Mouse (Mus musculus) megakaryocyte progenitor cell, adult 5-6 weeks (primary cell): ENCODE results near the gene Frrs1. TPM values are rescaled to one million over a fixed set of nuclear protein-coding genes. Genes with fewer than 3 reads are reported as not detected.
"Not testable (repeated sequence)": the region's sequence is repeated elsewhere in the genome, so short reads cannot be mapped to it uniquely, and the experiment has no call there.

ENCODE experiments used
- ATAC-seq: replicated peaks from 2 replicates; pipeline ENCODE4 v1.8.0; 2016; ENCODE audit warnings: mild to moderate bottlenecking, moderate TSS enrichment, inconsistent platforms; ENCODE audit not compliant: poor library complexity
- total RNA-seq, 2 experiments: library from RNA; stranded (forward) in 1 of 2; stranded (reverse) in 1 of 2; fragments of 157-497, 149-512 nt in 1 of 2; fragments of 200-1000 nt in 1 of 2; gene quantifications; 2 replicates each; pipeline versions ENCODE4 v1.2.3 to v1.2.4; 2015 to 2017

The Frrs1 gene
- total RNA-seq (2015) (73.1 and 73.3 TPM in 2 replicates), total RNA-seq (2017) (49.4 and 50.4 TPM in 2 replicates)

GRCm38 (mm10) chr3:116858941-116859685 lies at the start of gene Frrs1:
Gene Frrs1, plus strand, starts transcription at chr3:116859464.
- peak; percentile 59 for ATAC-seq

GRCm38 (mm10) chr3:116810351-116810750 lies 48.9 kb upstream of the Frrs1 start:
- not testable (repeated sequence) for ATAC-seq

- ATAC-seq, result no peak
Measured at GRCm38 (mm10) chr3:116812946-116813345, 46.3 kb upstream of the Frrs1 start.

- ATAC-seq, result peak; percentile 58; the same call in 1 of the 2 replicates
Measured at GRCm38 (mm10) chr3:116815305-116815797, 43.9 kb upstream of the Frrs1 start.

- no peak for ATAC-seq
Measured at GRCm38 (mm10) chr3:116815916-116816315, 43.3 kb upstream of the Frrs1 start.

- no peak for ATAC-seq
Measured at GRCm38 (mm10) chr3:116816674-116817215, 42.5 kb upstream of the Frrs1 start.

- ATAC-seq, result no peak
Measured at GRCm38 (mm10) chr3:116817231-116817630, 42.0 kb upstream of the Frrs1 start.

GRCm38 (mm10) chr3:116826471-116827215 lies 32.6 kb upstream of the Frrs1 start:
- ATAC-seq, result no peak

- ATAC-seq, result peak; percentile 95
Measured at GRCm38 (mm10) chr3:116829274-116829920, 29.9 kb upstream of the Frrs1 start.

- no peak for ATAC-seq
Measured at GRCm38 (mm10) chr3:116831324-116831723, 27.9 kb upstream of the Frrs1 start.

GRCm38 (mm10) chr3:116832526-116833310 lies 26.5 kb upstream of the Frrs1 start:
- ATAC-seq, result no peak

- ATAC-seq, result no peak
Measured at GRCm38 (mm10) chr3:116833491-116833890, 25.8 kb upstream of the Frrs1 start.

GRCm38 (mm10) chr3:116834241-116834640 lies 25.0 kb upstream of the Frrs1 start:
- ATAC-seq, result no peak

GRCm38 (mm10) chr3:116835350-116835749 lies 23.9 kb upstream of the Frrs1 start:
- no peak for ATAC-seq

GRCm38 (mm10) chr3:116835770-116836680 lies 23.2 kb upstream of the Frrs1 start:
- peak; percentile 99 for ATAC-seq

- ATAC-seq, result no peak
Measured at GRCm38 (mm10) chr3:116836681-116837475, 22.4 kb upstream of the Frrs1 start.

GRCm38 (mm10) chr3:116841311-116841710 lies 18.0 kb upstream of the Frrs1 start:
- ATAC-seq, result no peak

GRCm38 (mm10) chr3:116844880-116845579 lies 14.2 kb upstream of the Frrs1 start:
- peak; percentile 87 for ATAC-seq
